Mouse (Mus musculus) inflammation-experienced regulatory T-cells, adult 6 months (primary cell): ENCODE measurements around the gene Wfikkn1. TPM values are rescaled to one million over a fixed set of nuclear protein-coding genes. Genes with fewer than 3 reads are reported as not detected.

Experiments
- ATAC-seq: one replicate; pipeline ENCODE4 v1.8.0; 2017
- polyA plus RNA-seq, 3 experiments: library from polyadenylated mRNA; unstranded; fragments of 100-300 nt; shearing (Covaris generic); gene quantifications; one replicate each; pipeline ENCODE4 v1.2.1; 2017

The Wfikkn1 gene
- 1 to 10 TPM in 2 of 3 experiments, under 1 TPM in 1; 0.93 to 1.9 (median 1.4) TPM for polyA plus RNA-seq

DNA sequence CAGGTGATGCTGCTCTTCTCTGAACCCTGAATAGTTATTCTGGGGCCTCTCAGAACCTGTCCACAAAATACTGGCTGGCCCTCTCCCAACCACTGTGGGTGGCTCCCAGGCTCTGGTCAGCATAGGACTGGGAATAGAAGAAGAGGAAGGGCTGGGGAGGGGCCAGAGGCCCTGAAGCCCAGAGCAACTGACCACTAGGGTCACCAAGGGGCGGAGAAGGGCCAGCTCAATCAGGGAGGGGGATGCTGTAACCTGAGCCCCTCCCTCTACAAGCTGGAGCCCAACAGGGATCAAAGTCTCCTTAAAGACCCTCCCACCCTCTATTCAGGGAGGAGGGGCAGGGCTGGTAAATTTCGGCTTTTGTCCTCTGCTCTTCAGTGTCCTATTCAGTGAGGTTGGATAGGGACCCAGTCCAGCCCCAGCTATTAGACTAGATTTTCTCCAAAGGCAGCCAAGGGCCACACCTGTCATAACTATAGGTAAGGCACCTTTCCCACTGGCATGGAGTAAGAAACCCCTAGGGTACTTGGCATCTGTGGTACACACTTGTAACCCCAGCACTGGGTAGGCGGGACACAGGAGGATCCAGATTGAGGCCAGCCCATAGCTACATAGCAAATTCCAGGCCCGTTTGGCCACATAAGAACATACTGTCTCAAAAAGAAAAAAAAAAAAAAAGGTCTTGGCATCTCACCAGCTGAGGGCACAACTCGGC is at the start of gene Wfikkn1:
Gene Wfikkn1 (minus strand): TSS at position 663 of the 715 bp plus-strand sequence.
- ATAC-seq = no peak

DNA sequence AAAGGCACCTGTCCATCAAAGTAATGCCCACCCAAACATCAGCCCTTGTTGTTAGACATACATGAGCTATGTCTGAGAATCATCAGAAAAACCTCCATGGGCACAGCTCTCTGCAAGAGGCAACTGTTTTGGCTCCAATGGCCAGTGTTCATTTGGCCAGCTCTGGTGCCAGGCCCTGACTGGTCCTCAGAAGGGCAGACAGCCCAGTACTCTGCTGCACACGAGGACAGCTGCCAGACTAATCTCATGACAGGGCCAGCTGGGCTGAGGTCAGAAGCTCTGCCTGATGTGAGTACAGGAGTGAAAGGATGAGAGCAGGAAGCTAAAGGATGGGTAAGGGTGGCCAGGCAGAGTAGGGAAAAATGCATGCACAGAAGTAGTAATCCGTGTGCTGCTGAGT is 44.7 kb upstream of the Wfikkn1 start:
- ATAC-seq = no peak

DNA sequence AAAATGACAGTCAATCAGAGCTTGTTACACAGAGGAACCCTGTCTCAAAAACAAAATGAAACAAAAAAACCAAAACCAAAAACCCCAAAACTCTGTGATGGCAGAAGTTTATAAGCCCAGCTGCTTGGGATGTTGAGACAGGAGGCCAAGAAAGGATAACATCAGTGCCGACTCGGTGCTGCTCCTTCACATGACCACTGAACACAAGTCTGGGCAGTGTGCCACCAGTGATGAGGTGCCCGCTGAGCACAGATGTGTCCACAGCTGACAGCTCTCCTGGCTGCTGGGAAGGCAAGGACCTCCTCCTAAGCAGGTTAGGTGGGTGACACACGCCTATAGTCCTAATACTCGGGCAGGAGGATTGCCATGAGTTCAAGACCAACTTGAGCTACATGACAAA is 41.5 kb upstream of the Wfikkn1 start:
- ATAC-seq = no peak

DNA sequence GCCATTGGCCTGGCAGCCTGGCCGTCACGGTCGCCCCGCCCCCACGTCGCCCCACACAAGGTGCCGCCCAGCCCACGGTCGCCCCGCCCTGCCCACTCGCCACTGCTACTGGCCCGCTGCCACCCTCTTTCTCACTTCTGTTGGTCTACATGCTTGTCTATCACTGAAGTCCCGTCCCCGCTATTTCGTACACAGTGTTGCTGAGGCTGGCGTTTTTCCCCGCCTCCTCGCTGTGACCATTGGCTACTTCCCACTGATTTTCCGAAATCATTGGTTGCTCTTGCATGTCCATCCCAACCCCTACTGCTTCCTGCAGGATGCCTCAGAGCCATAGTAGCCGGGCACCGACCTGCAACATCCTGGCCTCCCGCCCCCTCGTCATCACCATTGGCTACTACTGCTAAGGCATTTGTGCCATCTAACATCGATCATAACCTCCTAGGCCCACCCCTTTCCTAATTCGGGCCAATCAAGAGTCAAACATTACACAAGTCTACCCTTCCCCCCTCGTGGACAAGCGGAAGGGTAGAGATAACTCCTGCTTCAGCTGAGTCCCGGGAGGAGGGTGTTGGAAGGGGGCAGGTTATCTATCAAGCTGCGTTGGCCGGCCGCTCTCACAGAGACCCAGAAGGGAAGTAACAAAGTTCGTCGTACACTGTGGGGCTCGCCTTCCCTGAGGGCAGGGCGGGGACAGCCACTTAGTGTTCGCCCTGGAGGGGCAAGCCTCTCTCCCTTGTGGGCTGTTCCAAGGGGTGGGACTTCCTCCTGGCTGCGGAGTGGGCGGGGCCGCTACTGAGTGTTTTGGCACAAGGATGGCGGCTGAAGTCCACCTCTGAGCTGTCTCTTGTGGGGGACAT is 39.4 kb upstream of the Wfikkn1 start:
- ATAC-seq = peak; percentile 93

DNA sequence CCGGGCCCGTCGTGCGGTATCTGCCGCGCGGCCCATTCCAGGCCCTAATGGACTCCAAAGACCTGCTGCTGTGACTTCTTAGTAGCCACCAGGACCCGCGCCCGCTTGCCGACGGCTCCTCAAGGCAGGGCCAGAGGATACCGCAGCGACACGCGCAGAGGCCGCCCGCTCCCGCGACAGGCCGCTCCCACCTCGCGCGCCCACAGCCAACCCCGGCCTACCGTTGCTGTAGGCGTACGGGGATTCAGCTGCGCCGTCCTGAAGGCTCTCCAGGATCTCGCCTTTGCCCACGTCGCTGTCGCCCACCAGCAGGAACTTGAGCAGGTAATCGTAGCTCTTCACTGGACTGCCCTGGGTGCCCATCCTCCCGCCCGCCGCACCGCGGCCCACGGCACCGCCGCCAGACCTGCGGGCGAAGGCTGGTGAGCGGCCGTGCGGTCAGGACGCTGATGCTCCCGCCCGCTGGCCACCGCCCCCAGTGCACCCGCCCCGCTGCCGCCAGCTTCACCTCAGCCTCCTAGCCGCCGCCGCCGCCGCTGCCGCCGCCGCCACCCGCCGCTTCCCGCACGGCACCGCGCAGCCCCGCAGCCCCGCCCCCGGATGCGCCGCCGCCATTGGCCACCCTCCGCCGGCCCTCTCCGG is 38.6 kb upstream of the Wfikkn1 start, which contains the start of gene Rab40c:
Gene Rab40c (minus strand): TSS at position 584 of the 642 bp plus-strand sequence.
- ATAC-seq = no peak

DNA sequence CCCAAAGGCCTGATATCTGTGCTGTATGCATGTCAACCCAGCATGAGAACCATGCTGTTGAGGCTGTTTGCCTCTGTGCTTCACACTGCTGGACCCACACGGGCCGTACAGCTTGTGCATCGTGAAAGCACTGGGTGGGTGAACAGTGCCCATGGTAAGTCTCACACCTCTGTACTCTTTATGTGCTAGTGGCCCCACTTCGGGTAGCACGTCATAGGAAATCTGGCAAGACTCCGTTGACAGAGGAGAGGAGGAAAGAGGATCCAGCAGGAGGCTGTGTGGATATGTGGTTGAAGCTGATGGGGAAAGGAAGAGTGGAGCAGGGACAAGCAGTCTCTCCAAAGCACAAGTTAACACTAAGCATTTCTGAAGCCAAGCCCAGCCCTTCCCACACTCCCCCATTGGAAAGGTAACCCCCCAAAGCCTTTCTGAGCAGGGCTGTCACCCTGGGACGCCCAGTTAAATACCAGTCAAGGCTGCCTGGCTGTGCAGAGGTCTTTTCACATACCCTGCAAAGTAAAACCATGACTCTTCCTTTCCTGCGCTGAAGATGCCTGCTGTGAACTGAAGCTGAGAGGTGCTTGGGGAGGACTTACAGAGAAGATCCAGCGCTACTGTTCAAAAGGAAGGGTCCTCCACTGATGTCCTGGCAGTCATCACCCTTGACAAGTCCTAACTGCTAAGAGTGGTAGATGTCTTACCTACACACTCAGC is 37.5 kb upstream of the Wfikkn1 start:
- ATAC-seq = no peak

DNA sequence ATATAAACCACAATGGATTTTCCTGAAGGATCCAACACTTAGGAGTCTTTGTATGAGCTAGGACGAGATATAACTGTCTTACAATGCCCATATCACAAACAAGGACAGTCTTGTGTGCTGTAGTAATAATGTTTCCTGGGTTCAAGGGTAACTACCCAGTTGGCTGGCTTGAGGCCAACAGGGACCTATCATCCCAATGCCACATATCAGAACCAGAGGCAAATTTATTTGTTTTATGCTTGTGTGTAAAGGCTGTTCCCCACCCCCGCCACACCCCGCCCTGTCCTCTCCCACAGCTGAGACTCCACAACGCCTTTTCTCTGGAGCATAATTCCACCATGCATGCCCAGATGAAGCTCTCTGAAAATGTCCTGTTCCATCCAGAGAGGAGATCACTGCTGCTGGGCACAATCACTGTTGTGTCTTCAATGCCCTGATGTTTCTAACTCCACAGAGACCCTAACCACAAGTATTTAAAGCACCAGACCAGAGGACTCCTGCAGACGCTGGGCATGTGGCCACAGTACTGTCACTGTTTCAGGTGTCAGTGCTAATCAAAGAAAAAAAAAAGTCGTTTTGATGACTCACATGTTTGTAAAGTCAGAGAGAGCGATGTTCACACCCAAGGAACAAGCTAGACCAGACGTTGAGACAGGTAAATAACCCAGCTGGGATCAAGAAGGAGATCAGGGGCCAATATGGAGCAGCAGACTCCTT is 36.4 kb upstream of the Wfikkn1 start:
- no peak for ATAC-seq

DNA sequence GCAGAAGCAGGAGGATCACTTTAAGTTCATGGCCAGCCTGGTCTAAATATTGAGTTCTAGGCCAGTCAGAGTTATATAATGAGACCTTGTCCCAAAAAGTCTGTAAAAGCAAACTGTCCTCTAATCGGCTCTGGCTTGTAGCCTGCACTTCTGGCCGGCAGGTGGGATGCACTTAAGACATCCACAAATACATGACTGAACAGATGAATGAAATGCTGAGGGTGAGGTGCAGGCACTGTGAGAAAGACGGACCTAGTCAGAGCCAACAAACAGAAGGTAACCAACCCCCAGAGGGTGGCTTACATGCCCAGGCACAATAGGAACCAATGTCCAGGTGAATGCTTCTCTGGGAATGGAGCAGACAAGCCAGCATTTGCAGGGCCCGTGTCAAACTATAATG is 33.6 kb upstream of the Wfikkn1 start:
- no peak for ATAC-seq

DNA sequence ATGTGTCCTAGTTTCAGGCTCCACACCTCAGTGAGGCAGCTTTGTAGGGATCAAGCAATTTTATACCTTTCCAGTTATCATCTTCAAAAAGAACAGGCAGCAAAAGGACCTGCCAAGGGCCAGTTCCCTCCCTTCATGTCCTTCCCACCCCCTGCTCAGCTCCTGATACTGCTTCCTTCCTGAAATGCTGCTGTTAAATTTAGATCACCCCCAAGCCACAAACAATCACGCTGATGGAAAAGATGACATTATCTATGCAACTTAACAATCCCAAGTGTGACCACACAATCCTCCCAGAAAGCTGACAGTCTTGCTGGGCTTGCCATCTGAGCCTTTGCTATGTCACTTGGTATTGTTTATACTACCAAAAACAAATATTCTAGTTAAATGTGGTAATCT is 33.2 kb upstream of the Wfikkn1 start:
- no peak for ATAC-seq

DNA sequence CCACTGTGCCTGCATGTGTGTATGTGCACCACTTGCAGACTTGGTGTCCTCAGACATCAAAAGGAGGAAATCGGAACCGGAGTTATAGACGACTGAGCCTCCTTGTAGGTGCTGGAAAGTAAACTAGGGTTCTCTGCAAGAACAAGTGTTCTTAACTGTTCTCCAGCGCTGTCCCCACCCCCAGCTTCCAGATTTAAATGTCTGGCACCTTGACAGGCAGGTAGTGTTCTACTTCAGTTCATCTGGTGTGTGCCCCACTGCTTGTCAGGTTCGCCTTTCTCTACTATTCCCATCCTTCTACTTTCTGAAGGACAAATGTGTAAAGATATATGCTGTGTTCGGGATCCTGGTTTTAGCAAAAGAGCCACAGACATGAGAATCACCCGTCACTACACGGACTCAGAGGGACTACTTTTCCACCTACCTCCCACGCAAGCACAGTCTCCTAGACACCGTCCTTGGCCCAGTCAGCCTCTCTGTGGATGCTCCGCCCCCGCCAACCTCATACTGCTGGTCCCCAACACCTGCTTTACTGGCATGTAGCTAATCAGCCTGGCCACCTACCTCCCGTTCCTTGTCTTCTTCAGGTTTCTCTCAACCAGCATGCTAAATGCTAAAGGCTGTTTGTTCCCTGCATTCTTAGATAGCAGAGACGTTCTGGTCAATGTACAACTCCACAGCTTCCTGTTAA is 32.7 kb upstream of the Wfikkn1 start:
- ATAC-seq = no peak

DNA sequence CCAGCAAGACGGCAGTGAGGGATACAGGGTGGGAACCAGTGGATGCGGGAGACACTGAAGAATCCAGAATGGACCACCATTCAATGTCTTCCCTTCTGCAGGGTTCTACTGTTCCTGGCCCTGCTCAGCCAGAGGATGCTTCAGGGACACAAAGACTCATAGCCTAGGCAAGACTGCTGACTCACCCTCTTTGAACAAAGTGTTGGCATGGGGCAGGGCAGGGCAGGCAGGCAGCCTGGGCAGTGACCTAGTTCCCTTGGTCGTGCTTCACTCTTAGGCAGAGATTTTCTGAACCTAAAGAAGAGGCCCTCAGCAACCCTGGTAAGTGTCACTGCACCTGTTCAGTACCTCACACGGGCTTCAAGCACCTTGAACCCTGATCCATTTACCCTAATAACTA is 31.2 kb upstream of the Wfikkn1 start:
- no peak for ATAC-seq

DNA sequence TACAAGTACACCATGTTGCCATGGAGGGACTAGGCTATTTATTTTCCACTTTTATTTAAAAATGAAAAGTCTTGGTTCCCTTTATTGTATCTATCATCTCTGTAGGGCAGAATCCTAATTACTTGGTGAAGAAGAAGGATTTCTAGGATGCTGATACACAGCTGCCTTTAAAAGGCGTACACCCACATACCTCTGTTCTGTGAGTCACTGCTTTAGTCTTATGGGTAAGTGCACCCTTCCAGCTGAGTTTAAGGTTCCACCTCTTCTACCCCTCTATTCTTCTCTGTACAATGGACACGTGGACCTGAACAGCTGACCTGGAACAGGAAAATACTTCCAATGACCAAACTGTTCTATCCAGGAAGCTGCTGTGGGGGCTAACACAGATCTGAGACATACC is 27.0 kb upstream of the Wfikkn1 start:
- no peak for ATAC-seq

DNA sequence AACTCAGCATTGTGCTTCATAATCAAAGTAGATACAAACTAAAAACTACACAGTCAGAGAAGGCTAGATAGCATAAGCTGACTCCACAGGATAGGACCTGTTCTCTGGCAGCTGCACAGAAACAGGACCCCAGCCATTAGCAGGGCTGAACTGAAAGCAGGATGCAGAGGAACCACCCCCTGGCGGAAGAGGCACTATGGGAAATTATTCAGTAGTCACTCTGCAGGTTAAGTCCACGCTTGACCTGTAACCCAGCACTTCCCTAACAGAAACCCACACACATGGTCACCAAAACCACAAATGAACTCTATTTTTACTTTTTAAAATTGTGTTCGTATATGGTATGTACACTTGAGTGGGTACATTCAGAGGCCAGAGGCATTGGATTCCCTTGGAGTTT is 22.4 kb upstream of the Wfikkn1 start:
- no peak for ATAC-seq

DNA sequence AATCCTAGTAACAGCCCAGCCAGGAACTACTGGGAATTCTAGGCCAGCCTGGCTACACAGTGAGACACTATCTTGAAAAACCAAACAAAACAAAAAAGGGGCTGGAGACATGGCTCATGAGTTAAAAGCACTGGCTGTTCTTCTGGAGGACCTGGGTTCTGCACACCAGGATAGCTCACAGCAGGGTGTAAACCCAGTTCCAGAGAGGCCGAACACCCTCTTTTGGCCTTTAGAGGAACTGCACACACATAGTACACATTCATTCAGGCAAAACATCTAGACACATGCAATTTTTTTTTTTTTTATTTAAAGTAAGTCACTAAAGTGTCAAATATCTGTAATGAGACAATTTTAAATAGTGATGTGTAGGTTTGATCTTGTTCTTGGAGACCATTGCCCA is 19.5 kb upstream of the Wfikkn1 start:
- no peak for ATAC-seq

DNA sequence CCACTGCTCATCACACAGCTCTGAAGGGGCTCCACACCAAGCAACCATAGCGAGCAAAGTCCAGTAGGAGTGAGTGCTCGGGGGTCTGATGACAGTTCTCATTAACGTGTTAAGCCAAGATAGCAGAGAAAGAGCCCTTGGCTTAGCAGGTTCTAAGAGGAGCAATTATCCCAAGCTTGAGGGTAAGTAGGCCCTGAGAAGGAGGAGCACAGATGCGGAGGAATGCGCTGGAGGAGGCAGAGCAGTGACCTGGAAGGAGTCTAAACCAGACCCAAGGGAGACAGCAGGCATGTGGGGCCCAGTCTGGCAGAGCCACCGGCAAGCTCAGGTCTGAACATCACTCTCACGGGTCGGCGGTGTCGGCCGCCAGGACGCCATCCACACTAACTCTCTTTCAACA is 15.2 kb upstream of the Wfikkn1 start:
- ATAC-seq = no peak

DNA sequence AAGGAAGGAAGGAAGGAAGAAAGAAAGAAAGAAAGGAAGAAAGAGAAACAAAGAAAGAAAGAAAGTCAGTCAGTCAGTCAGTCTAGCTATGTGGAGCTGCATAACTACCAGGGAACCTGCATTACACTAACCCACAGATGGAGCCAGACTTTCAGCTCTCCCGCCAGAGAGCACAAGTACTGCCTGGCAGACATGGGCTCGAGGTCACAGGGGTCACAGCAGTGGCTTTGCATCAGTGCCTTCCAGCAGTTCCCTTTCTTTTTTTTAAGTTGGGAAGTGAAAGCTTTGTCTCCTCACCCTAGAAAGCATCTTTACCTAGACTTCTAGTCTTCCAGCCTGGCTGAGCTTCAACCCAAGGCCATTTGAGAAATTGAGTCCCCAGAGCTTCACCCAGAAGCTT is 14.8 kb upstream of the Wfikkn1 start:
- no peak for ATAC-seq

DNA sequence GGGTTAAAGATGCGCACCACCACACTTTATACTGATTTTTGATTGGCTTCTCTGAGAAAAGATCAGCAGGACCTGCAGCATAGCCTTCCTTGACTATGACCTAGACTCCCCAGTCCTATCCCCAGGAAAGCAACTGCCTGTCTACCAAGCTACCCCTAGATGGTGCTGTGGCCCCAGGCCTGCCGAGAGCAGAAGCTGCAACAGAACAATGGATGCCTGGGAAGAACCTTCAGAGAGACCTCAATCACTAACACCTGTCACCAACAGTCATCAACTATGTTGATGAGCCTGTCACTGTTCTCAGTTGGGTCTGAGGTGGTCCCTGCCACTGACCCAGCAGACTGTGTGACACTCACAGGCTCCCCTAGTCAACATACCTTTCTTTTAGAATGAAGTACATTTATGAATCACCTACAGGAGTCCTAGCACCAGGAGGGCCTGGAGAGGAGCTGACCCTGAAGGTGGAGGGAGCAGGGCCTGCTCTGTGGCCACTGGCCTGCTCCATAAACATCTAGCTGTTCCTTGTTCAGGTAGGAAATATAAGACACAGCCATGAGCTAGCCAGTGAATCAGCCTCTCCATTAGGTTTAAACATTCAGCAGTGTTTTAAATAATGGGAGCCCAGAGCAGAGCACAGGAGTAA is 13.4 kb upstream of the Wfikkn1 start:
- ATAC-seq = peak; percentile 71

DNA sequence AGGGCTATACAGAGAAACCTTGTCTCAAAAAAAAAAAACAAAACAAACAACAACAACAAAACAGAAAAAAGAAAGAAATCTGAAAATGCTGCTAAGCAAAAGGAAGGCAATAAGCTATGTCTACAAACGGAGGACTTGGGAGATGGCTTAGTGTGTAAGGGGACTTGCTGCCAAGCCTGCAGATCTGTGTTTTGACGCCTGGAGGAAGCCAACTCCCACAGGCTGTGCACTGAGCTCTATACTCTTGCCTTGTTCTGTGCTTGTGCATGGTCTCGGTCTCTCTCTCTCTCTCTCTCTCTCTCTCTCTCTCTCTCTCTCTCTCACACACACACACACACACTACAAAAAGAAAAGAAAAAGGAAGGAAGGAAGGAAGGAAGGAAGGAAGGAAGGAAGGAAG is 8.2 kb upstream of the Wfikkn1 start:
- ATAC-seq = no peak

DNA sequence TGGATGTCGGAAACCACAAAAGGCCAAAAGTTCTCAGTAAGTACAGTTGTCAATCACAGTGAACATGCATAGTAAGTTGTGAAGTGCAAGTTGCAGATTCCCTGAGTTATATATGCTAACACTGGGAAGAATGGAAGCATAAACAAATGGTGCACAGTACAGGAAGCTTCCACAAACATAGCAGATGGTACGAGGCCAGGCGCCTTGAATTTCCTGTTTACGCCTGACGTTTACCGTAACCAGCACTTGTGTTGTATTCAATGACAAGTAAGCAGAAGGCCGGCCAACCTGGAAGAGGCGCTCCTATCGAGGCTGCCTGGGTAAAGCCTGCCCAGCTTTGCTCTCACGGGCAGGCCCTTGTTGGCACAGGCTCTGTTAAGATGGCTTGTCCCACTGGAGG is 6.8 kb upstream of the Wfikkn1 start:
- no peak for ATAC-seq

DNA sequence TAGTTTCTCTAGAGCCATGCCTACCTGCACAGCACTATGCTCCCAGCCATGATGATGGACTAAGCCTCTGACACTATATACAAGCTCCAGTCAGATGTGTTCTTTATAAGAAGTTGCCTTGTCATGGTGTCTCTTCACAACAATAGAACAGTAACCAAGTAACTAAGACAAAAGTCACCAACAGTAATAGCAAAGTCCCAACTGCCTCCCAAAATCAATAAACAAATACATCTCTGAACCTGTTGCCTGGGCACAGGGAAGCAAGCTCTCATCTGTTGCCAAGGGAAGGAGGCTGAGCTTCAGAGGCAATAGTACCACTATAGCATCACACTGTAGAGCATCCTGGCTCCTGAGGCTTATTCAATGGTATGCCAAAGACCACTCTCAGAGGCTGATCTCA is 6.1 kb upstream of the Wfikkn1 start:
- ATAC-seq = no peak

DNA sequence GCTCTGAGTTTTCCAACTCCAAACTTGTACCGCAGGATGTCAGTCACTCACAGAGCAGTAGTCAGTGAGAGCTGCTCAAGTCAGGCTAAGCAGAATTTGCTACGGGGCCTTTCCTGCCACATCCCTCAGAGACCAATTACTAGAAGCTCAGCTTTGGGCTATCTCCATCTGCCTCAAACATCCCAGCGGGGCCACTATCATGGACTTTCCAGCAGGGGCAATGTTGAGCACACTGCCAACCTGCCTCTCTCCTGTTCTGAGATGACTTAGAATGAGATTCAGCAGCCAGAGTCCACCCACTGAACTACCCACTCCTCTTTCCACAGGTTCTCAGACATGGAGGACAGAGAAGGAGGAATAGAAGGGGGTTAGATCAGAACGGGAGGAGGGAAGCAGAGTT is 5.0 kb upstream of the Wfikkn1 start:
- ATAC-seq = no peak
